Mouse (Mus musculus) small intestine, adult 2 months (tissue): ENCODE measurements at regions not wholly inside any gene's neighbourhood (a gene's known extent, or its start where the extent isn't known, plus 50 kb on each side); places are given as distances from the start of the nearest gene placed in this dataset.

ENCODE experiments used
- CTCF ChIP-seq: fragments of 200-500 bp; IDR thresholded peaks from 2 replicates; pipeline ENCODE4 v1.5.1; 2012; ENCODE audit warnings: low read depth, mild to moderate bottlenecking, control low read depth, inconsistent platforms, low read length, moderate library complexity, mixed read lengths; ENCODE audit not compliant: insufficient replicate concordance, insufficient read length; ENCODE audit errors: extremely low read depth
- POLR2A ChIP-seq: fragments of 200-500 bp; IDR thresholded peaks from 2 replicates; pipeline ENCODE4 v1.6.1; 2012; ENCODE audit warnings: low read depth, mild to moderate bottlenecking, control low read depth, inconsistent platforms, low read length, moderate library complexity

- TF ChIP-seq CTCF: no peak
- no peak for TF ChIP-seq POLR2A
Measured at GRCm38 (mm10) chr11:112152051-112152450, 630.0 kb upstream of the Sox9 start.
